Mouse (Mus musculus): ENCODE results near the gene Tshr. TPM values are rescaled to one million over a fixed set of nuclear protein-coding genes. Genes with fewer than 3 reads are reported as not detected.

Gene Tshr
- polyA plus RNA-seq, 1 experiment: not detected

DNA sequence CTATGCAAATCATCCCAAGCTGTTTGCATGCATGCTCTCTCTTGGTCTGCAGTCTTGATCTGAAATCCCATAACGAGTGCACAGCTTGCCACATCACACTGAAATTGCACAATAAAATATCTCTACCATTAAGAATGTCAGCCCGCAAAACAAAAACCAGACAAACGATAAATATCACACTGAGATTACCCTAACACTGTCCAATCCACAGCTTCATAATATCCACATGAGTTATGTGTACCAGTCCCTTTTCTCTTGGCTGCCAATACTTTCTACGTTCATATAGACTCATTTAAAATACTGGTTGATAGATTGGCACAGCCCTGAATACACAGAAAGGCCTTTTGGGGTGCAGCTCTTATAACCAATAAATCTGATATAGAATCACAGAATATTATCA, 102.0 kb downstream of the Tshr start:
- Histone ChIP-seq H3K4me3 (ENCODE audit: insufficient read depth, low read depth, low read length) (no peak overlapping the region), H3K27ac (ENCODE audit: insufficient read depth, low read depth, low read length) (no peak overlapping the region), H3K4me1 (ENCODE audit: control insufficient read depth, insufficient read depth, low read length) (no peaks in the 10 kb centered on the region)
- WGBS: 89% methylated on average over 4 of the region's 4 CpGs
- no peak for TF ChIP-seq CTCF (IDR thresholded peaks at IDR 0.05; ENCODE audit: insufficient read depth, low read depth, low read length)
- TF ChIP-seq POLR2A (IDR thresholded peaks at IDR 0.05; ENCODE audit: insufficient read depth, low read depth, low read length): no peak

DNA sequence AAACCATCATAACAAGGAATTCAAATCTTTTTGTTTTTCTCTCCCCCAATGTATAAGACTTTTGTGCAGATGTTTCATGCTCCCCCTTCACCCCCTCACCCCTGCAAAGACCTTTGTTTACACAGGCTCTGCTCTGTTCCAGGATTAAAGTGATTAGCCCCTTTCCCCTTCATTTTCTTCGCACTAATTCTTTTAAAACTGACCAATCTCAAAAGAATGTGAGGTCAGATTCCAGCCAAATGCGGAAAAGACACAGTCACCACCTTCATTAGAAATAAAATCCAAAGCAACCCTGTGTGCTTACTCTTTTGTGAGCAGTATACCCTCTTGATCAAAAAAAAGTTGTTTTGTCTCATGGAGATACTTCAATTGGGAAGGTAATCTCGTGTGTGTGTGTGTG, 104.0 kb downstream of the Tshr start:
- H3K27ac ChIP-seq (ENCODE audit: insufficient read depth, low read depth, low read length): no peak overlapping the region
- TF ChIP-seq CTCF (IDR thresholded peaks at IDR 0.05; ENCODE audit: insufficient read depth, low read depth, low read length): no peak
- no peak for TF ChIP-seq POLR2A (IDR thresholded peaks at IDR 0.05; ENCODE audit: insufficient read depth, low read depth, low read length)
- no peaks in the 10 kb centered on the region for H3K4me1 ChIP-seq (ENCODE audit: control insufficient read depth, insufficient read depth, low read length)
- 62% methylated on average over 3 of the region's 3 CpGs for WGBS
- H3K4me3 ChIP-seq (ENCODE audit: insufficient read depth, low read depth, low read length): no peak overlapping the region

DNA sequence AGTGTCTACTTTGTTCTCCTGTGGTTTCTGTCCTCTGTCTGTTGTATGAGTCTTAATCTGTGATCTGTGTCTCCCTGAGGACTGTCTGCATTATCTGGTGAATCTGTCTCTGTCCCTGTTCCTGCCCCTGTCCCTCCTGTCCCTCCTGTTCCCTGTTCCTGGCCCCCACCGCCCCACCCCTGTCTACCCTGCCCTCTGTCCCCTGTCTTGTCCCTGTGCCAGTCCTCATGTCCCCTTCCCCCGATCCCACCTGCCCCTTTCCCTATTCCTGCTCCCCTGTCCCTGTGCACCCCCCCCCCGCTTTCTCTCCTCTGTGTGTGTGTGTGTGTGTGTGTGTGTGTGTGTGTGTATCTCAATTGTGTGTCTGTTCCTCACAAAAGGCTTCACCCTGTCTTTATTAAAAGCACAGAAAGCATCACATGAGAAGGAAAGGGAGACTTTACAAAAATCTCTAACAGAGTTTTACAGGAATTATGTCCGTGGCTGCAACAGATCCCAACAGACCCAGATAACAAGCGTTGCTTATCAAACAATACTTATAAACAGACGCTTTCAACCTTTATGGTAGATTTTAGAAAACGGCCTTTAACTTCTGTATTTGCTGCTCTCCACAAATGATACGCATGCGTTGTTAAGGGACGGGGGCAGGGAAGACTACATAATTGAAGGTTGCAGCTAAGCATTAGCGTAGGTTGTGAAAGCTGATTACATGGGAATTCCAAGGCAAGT, 111.3 kb downstream of the Tshr start:
- no peak overlapping the region for H3K4me3 ChIP-seq (ENCODE audit: insufficient read depth, low read depth, low read length)
- no peak overlapping the region for H3K27ac ChIP-seq (ENCODE audit: insufficient read depth, low read depth, low read length)
- TF ChIP-seq POLR2A (IDR thresholded peaks at IDR 0.05; ENCODE audit: insufficient read depth, low read depth, low read length): no peak
- WGBS: 32% methylated on average over 11 of the region's 11 CpGs
- peaks cover 4% of the 10 kb centered on the region for H3K4me1 ChIP-seq (ENCODE audit: control insufficient read depth, insufficient read depth, low read length)

DNA sequence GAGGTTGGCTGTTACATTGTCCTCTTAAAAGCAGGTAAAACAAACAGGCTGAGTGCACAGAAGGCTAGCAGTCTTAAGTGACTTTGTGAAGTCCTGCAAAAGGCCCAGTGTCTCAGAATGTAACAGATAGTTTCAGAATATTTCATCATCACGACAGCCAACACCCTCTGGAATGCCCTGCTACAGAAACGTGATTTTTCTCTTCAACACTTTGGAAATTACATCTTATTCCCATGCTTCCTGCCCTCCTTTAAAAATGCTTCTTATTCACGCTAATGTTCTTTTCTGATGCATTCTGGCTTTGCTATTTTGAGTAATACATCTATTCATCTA, 111.8 kb downstream of the Tshr start:
- H3K27ac ChIP-seq (ENCODE audit: insufficient read depth, low read depth, low read length): no peak overlapping the region
- 24% methylated on average over 3 of the region's 3 CpGs for WGBS

DNA sequence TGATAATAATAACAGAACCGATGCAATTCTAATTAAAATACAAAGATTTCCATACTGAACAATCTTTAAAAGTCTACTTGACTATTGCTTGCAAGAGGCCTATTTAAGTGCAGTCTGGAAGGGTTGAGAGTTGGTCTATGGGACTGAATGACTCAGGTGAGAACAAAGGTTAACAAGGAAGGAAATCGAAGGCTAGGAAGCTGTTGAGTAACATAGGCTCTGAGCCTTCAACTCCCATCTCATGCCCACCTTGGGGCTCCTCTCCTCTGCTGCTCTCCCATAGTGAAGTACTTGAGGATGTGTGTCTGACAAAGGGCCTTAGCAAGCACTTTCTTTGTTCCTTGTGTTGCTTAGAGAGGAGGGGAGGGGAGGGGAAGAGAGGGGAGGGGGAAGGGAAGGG, 116.1 kb downstream of the Tshr start:
- Histone ChIP-seq H3K4me3 (ENCODE audit: insufficient read depth, low read depth, low read length) (no peak overlapping the region), H3K27ac (ENCODE audit: insufficient read depth, low read depth, low read length) (no peak overlapping the region), H3K4me1 (ENCODE audit: control insufficient read depth, insufficient read depth, low read length) (peaks cover 2% of the 10 kb centered on the region)
- 89% methylated on average over 2 of the region's 2 CpGs for WGBS
- TF ChIP-seq POLR2A (IDR thresholded peaks at IDR 0.05; ENCODE audit: insufficient read depth, low read depth, low read length) (no peak), CTCF (IDR thresholded peaks at IDR 0.05; ENCODE audit: insufficient read depth, low read depth, low read length) (no peak)

More for the DNA sequence above, 111.8 kb downstream of the Tshr start:
- H3K4me1 ChIP-seq (ENCODE audit: control insufficient read depth, insufficient read depth, low read length): peaks cover 4% of the 10 kb centered on the region
- H3K4me3 ChIP-seq (ENCODE audit: insufficient read depth, low read depth, low read length): no peak overlapping the region
- no peak for TF ChIP-seq CTCF (IDR thresholded peaks at IDR 0.05; ENCODE audit: insufficient read depth, low read depth, low read length)
- no peak for TF ChIP-seq POLR2A (IDR thresholded peaks at IDR 0.05; ENCODE audit: insufficient read depth, low read depth, low read length)

DNA sequence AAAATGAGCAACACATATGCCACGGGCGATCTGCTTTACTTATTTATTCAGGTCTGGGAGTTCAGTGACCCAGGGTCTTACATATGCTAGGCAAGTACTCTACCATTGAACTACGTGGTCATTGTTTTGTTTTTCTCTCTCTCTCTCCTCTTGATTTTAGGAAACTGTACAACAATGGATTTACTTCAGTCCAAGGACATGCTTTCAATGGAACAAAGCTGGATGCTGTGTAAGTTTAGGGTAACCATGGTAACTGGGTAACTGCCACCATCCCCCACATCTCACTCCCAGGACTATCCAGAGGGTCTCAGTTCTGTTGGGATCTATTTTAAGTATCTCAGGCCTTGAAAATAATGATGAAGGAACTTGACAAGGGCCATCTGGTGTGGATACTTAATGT, 127.4 kb downstream of the Tshr start:
- TF ChIP-seq POLR2A (IDR thresholded peaks at IDR 0.05; ENCODE audit: insufficient read depth, low read depth, low read length) (no peak), CTCF (IDR thresholded peaks at IDR 0.05; ENCODE audit: insufficient read depth, low read depth, low read length) (no peak)
- Histone ChIP-seq H3K4me1 (ENCODE audit: control insufficient read depth, insufficient read depth, low read length) (no peaks in the 10 kb centered on the region), H3K27ac (ENCODE audit: insufficient read depth, low read depth, low read length) (no peak overlapping the region), H3K4me3 (ENCODE audit: insufficient read depth, low read depth, low read length) (no peak overlapping the region)
- 66% methylated on average over 3 of the region's 3 CpGs for WGBS

DNA sequence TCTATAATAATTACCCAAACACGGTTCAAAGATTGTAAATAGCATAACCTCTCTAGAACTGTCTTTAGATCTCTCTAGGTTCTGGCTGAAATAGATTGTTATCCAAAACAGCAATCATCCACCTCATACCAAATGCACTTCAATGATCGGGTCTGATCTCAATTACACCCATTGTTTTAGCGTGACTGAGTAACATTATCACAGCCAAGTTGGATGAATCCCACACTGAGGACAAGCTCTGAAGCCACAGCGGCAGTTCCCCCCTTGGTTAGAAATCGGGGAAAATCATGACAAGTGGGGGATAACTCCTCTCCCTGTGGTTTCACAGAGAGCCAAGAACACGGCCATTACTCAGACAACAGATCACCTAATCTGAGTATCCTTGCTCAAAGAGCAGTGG, 129.6 kb downstream of the Tshr start:
- 43% methylated on average over 6 of the region's 6 CpGs for WGBS
- TF ChIP-seq CTCF (IDR thresholded peaks at IDR 0.05; ENCODE audit: insufficient read depth, low read depth, low read length) (no peak), POLR2A (IDR thresholded peaks at IDR 0.05; ENCODE audit: insufficient read depth, low read depth, low read length) (no peak)
- H3K4me3 ChIP-seq (ENCODE audit: insufficient read depth, low read depth, low read length): no peak overlapping the region
- no peaks in the 10 kb centered on the region for H3K4me1 ChIP-seq (ENCODE audit: control insufficient read depth, insufficient read depth, low read length)
- no peak overlapping the region for H3K27ac ChIP-seq (ENCODE audit: insufficient read depth, low read depth, low read length)

DNA sequence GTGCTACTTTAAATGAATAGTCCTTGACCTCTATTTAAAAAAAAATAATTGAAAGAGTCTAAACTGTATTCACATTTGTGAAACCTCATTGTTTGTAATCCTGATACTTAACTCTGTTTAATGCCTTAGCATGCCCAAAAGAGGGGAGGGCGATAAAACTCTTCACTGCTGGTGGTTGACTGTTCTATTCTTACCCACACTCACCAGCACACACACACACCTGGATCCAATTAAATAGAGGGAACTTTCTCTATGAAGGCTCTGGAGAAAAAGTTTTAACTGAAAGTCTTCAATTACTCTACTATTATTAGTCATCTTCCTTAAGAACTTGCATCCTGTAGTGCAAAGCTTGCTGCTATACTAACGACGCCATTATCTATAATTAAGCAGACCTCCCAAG, 133.4 kb downstream of the Tshr start:
- Histone ChIP-seq H3K4me3 (ENCODE audit: insufficient read depth, low read depth, low read length) (no peak overlapping the region), H3K27ac (ENCODE audit: insufficient read depth, low read depth, low read length) (no peak overlapping the region), H3K4me1 (ENCODE audit: control insufficient read depth, insufficient read depth, low read length) (no peaks in the 10 kb centered on the region)
- no peak for TF ChIP-seq POLR2A (IDR thresholded peaks at IDR 0.05; ENCODE audit: insufficient read depth, low read depth, low read length)
- no peak for TF ChIP-seq CTCF (IDR thresholded peaks at IDR 0.05; ENCODE audit: insufficient read depth, low read depth, low read length)
- 31% methylated on average over 3 of the region's 3 CpGs for WGBS

DNA sequence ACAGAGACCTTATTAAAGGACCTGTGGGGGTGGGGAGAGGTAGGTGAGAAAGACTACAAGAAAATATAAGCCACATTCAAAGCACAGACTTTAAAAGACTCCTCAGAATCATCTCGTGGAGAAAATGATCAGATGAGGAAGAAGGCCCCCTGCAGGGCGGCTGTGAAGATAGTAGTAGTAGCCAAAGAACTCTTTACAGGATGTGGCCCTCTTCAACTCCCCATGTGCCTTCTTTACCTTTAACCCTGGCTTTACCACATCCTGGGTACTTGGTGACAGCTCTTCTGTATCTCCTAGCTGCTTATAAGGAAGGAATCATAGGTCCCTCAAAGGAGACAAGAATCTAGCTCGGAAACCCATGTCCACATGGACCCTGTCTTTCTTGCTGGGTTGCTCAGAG, 139.3 kb downstream of the Tshr start:
- WGBS: 80% methylated on average over 3 of the region's 3 CpGs
- H3K27ac ChIP-seq (ENCODE audit: insufficient read depth, low read depth, low read length): no peak overlapping the region
- no peak for TF ChIP-seq CTCF (IDR thresholded peaks at IDR 0.05; ENCODE audit: insufficient read depth, low read depth, low read length)
- TF ChIP-seq POLR2A (IDR thresholded peaks at IDR 0.05; ENCODE audit: insufficient read depth, low read depth, low read length): no peak
- no peak overlapping the region for H3K4me3 ChIP-seq (ENCODE audit: insufficient read depth, low read depth, low read length)
- H3K4me1 ChIP-seq (ENCODE audit: control insufficient read depth, insufficient read depth, low read length): no peaks in the 10 kb centered on the region

DNA sequence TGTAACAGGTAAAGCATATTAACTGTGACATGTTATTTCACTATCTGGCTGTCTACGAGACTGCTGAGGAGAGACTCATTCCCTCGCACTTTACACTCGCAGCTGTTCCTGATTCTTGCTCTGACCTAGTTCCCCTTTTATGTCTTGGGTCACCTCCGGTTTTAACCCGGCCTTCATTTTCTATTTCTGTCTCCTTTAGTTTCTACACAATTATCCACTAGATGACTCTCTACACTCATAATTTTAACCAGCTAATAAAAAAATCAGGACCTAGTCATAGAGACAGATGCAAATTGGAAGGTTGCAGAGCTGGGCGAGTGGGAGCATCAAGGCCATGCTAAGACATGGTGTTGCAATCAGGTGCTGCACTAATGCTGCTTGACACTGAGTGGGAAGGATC, 150.2 kb downstream of the Tshr start:
- Histone ChIP-seq H3K27ac (ENCODE audit: insufficient read depth, low read depth, low read length) (no peak overlapping the region), H3K4me1 (ENCODE audit: control insufficient read depth, insufficient read depth, low read length) (no peaks in the 10 kb centered on the region), H3K4me3 (ENCODE audit: insufficient read depth, low read depth, low read length) (no peak overlapping the region)
- WGBS: 84% methylated on average over 6 of the region's 6 CpGs
- TF ChIP-seq POLR2A (IDR thresholded peaks at IDR 0.05; ENCODE audit: insufficient read depth, low read depth, low read length) (no peak), CTCF (IDR thresholded peaks at IDR 0.05; ENCODE audit: insufficient read depth, low read depth, low read length) (no peak)

Measured in olfactory bulb, adult 2 months (tissue).